Mouse (Mus musculus) limb, embryonic 12.5 days (tissue): ENCODE results near the gene Bbs2. TPM values are rescaled to one million over a fixed set of nuclear protein-coding genes. Genes with fewer than 3 reads are reported as not detected.
A peak's percentile ranks its signal among the peaks of the same experiment; 100 is the strongest.
"Not testable (repeated sequence)": the region's sequence is repeated elsewhere in the genome, so short reads cannot be mapped to it uniquely, and the experiment has no call there.

Experiments used
- ATAC-seq: fragments of 200-750 bp; cut with Nextera tagmentation; 2 replicates; pipeline ENCODE4 v1.8.0; 2017; ENCODE audit warnings: low read depth, moderate TSS enrichment; ENCODE audit not compliant: insufficient number of reproducible peaks, insufficient read depth, low FRiP score, low TSS enrichment
- H3K27ac ChIP-seq: fragments of 300-500 bp; sonication (generic); 2 replicates; pipeline ENCODE4 v1.5.1; 2016; ENCODE audit warnings: mild to moderate bottlenecking, moderate library complexity
- H3K27me3 ChIP-seq: fragments of 300-500 bp; sonication (generic); 2 replicates; pipeline ENCODE4 v1.6.1; 2016; ENCODE audit warnings: mild to moderate bottlenecking, moderate library complexity
- H3K36me3 ChIP-seq: fragments of 300-500 bp; sonication (generic); 2 replicates; pipeline ENCODE4 v1.6.1; 2016; ENCODE audit warnings: mild to moderate bottlenecking, moderate library complexity
- H3K4me1 ChIP-seq: fragments of 300-500 bp; sonication (generic); replicated peaks from 2 replicates; pipeline ENCODE4 v1.6.1; 2016
- H3K4me2 ChIP-seq: fragments of 300-500 bp; sonication (generic); 2 replicates; pipeline ENCODE4 v1.6.1; 2016; ENCODE audit warnings: mild to moderate bottlenecking, moderate library complexity
- H3K4me3 ChIP-seq: fragments of 300-500 bp; sonication (generic); replicated peaks from 2 replicates; pipeline ENCODE4 v1.5.1; 2016; ENCODE audit warnings: mild to moderate bottlenecking
- H3K9ac ChIP-seq: fragments of 300-500 bp; sonication (generic); replicated peaks from 2 replicates; pipeline ENCODE4 v1.6.1; 2016; ENCODE audit warnings: mild to moderate bottlenecking, moderate library complexity
- H3K9me3 ChIP-seq: fragments of 300-500 bp; sonication (generic); 2 replicates; pipeline ENCODE4 v1.6.1; 2016; ENCODE audit warnings: mild to moderate bottlenecking, moderate library complexity
- WGBS: fragments of 180-500 bp; shearing (Covaris S2); methylation state at CpG from one replicate; pipeline ENCODE4 v1.1.7; 2016; 5-methylcytosine and 5-hydroxymethylcytosine counted together
- polyA plus RNA-seq: library from polyadenylated mRNA; unstranded; fragments of >200 nt; fragmentation: Nextera tagmentation; extraction: Ambion mirVana; gene quantifications from 2 replicates; pipeline ENCODE4 v1.2.1, GENCODE M21; 2016

The Bbs2 gene
- polyA plus RNA-seq, 1 experiment from 2014 or later: 15.3 TPM

DNA sequence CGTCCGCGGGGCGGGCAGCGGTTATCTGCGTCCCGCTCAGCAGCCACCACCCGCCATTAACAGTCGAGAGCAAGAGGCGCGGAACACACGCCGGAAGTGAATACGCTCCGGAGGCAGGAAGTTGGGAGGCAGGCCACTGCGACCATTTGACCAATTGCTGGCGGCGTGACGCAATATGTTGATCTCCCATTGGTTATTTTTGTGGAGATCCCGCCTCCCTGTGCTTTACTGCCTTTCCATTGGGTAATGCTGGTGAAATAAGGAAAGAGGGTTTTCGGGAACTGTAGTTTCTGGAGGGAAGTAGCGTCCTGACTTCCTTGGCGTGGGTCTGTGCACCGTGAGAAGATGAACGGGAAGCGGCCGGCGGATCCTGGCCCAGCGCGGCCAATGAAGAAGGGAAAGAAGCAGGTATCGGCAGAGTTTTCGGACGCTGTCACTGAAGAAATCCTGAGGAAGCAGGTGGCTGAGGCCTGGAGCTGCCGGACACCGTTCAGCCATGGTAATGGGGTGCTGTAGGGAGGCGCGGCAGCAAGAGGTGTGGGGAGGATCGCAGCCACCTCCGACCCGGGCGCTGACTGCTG lies 61.7 kb downstream of the Bbs2 start, which contains the start of the genes Nudt21 and Ogfod1:
Gene Nudt21, minus strand, starts transcription at position 88 of the 581 bp plus-strand sequence.
Gene Ogfod1, plus strand, starts transcription at position 255 of the 581 bp plus-strand sequence.
- peak within 1 kb of the TSS; percentile 78 for H3K4me2 ChIP-seq
- ATAC-seq: peak; percentile 99
- WGBS: under 1% methylated on average over 41 of the region's 41 CpGs

DNA sequence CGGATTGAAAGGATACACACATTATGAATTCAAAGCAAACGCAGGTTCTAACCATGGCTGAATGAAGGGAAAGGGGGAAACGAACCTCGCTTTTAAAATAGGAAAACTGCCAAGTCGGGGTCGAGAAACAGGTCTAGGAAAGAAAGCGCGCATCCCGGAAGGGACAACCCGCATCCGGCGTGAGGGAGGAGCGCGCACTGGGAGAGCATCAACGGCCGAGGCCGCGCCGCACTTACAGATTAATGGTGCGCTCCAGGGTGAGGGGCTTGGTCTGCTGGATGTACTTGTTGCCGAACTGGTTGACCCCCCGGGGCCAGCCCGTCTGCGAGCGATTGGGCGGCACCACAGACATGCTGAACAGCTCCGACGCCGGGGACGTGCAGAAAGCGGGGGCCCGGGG lies 62.2 kb downstream of the Bbs2 start:
- H3K9me3 ChIP-seq: not testable (repeated sequence)

More for the DNA sequence above, 61.7 kb downstream of the Bbs2 start, which contains the start of the genes Nudt21 and Ogfod1:
- Histone ChIP-seq H3K4me3 (peak within 1 kb of the TSS; percentile 75), H3K36me3 (peaks cover under 1% of the 10 kb centered on the region; the same call in 1 of the 2 replicates), H3K4me1 (peaks cover 21% of the 10 kb centered on the region), H3K9me3 (no peaks in the 10 kb centered on the region), H3K9ac (peak within 1 kb of the TSS; percentile 72), H3K27ac (peak within 1 kb of the TSS; percentile 82), H3K27me3 (no peaks in the 10 kb centered on the region)

DNA sequence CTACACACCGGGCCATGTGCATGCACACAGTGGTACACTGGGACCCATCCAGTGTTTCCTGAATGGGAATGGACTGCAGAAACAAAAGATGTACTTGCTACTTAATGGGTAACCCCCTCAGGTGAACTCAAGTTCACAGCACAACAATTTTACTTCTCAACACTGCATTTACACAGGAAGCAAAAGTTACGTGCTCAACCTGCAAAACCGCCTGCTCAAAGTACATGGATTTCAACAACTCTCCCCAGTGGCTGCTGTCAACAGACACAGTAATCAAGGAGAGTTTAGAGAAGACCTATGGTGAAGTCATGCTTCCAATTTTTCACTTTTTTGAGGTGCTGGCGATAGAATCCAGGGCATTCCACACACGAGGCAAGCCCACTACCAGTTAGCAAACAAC lies 63.5 kb downstream of the Bbs2 start:
- Histone ChIP-seq H3K27ac (no peak overlapping the region), H3K4me3 (peak overlapping the region; percentile 15), H3K27me3 (no peaks in the 10 kb centered on the region), H3K4me2 (peak overlapping the region; percentile 78), H3K36me3 (peaks cover 17% of the 10 kb centered on the region), H3K9me3 (no peaks in the 10 kb centered on the region), H3K9ac (peak overlapping the region; percentile 37; the same call in 1 of the 2 replicates), H3K4me1 (peaks cover 21% of the 10 kb centered on the region)
- 59% methylated on average over 5 of the region's 5 CpGs for WGBS
- no peak for ATAC-seq

More for the DNA sequence above, 62.2 kb downstream of the Bbs2 start:
- H3K27ac ChIP-seq: peak overlapping the region; percentile 82
- ATAC-seq: peak; percentile 89
- H3K27me3 ChIP-seq, H3K36me3 ChIP-seq: not testable (repeated sequence)
- peaks cover 21% of the 10 kb centered on the region for H3K4me1 ChIP-seq
- H3K9ac ChIP-seq: peak overlapping the region; percentile 72
- H3K4me3 ChIP-seq: peak overlapping the region; percentile 75
- WGBS: under 1% methylated on average over 28 of the region's 32 CpGs
- H3K4me2 ChIP-seq: peak overlapping the region; percentile 78

DNA sequence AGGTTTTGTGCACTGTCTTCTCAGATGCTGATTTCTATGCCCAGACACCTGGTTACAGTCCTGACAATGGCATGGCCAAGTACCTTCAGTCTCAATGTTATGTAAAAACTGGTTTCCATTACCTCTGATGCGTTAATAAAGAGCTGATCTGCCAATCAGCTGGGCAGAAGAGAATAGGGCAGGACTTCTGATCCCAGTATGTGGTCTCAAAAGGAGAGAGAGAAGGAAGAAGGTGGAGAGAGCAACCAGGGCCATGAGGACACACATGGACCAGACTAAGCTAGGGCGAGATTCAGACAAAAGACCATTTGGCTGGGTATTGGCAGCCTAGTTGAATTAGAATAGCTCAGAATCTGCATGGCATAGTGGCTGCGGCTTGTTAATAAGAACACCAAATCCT lies 65.1 kb downstream of the Bbs2 start:
- WGBS: 78% methylated on average over 3 of the region's 3 CpGs

DNA sequence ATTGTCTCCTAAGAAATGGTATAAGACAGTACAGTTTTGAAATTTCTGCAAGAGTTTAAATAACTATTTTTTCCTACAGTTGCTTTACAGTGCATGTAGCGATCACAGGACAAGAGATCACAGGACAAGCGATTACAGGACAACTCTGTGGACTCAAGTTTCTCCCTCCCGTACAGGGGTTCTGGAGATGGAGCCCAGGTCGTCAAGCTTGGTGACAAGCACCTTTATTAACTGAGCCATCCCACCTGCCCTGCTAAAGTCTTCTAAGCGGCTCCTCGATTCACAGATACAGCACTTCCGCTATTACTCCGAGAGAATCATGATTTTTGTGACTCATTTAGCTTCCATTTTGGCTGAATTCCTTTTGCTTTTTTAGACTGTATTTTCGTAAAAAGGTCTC lies 69.0 kb downstream of the Bbs2 start:
- H3K36me3 ChIP-seq: peaks cover 71% of the 10 kb centered on the region
- H3K27ac ChIP-seq: no peak overlapping the region
- H3K4me1 ChIP-seq: peaks cover 4% of the 10 kb centered on the region; the same call in 1 of the 2 replicates
- H3K27me3 ChIP-seq: no peaks in the 10 kb centered on the region
- 96% methylated on average over 9 of the region's 9 CpGs for WGBS
- no peak overlapping the region for H3K9ac ChIP-seq
- no peaks in the 10 kb centered on the region for H3K9me3 ChIP-seq
- ATAC-seq: no peak
- no peak overlapping the region for H3K4me2 ChIP-seq
- H3K4me3 ChIP-seq: no peak overlapping the region

More for the DNA sequence above, 65.1 kb downstream of the Bbs2 start:
- Histone ChIP-seq H3K4me1 (peaks cover 21% of the 10 kb centered on the region), H3K36me3 (peaks cover 33% of the 10 kb centered on the region), H3K9ac (no peak overlapping the region), H3K4me3 (no peak overlapping the region), H3K27ac (no peak overlapping the region), H3K4me2 (no peak overlapping the region), H3K9me3 (no peaks in the 10 kb centered on the region), H3K27me3 (no peaks in the 10 kb centered on the region)
- ATAC-seq: no peak

DNA sequence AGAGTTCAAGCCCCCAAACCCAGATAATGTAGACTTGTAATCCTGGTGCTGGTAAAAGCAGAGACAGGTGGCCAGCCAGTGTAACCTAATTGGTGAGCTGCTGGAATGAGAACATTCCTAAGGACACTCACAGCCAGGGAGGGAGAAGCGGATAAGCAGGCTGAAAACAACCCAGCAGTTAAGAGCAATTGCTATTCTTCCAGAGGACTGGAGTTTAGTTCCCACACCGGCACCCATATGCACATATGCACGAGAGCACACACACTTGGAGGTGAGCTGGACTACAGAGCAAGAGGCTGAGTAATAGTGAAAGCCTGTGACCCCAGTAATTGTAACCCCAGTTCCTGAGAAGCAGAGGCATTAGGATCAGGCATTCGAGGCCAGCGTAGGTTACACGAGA lies 74.8 kb downstream of the Bbs2 start:
- Histone ChIP-seq H3K27ac (no peak overlapping the region), H3K4me3 (no peak overlapping the region), H3K4me1 (no peaks in the 10 kb centered on the region), H3K9ac (no peak overlapping the region), H3K9me3 (no peaks in the 10 kb centered on the region), H3K36me3 (peaks cover 87% of the 10 kb centered on the region), H3K27me3 (no peaks in the 10 kb centered on the region), H3K4me2 (no peak overlapping the region)
- 95% methylated on average over 6 of the region's 6 CpGs for WGBS
- no peak for ATAC-seq

Other genes starting within 250 kb of the Bbs2 start
- 48.1 and 53.1 TPM in 2 replicates for gene Amfr, start 86.1 kb downstream of the Bbs2 start, polyA plus RNA-seq
- 132 and 148 TPM in 2 replicates for gene Nudt21, start 61.9 kb downstream of the Bbs2 start, polyA plus RNA-seq
- 14.0 and 16.1 TPM in 2 replicates for gene Ogfod1, start 61.7 kb downstream of the Bbs2 start, polyA plus RNA-seq
- gene Mt4, start 38.3 kb upstream of the Bbs2 start, polyA plus RNA-seq: not detected in 2 replicates
- gene Mt3, start 53.7 kb upstream of the Bbs2 start, polyA plus RNA-seq: 0.43 and 0.45 TPM in 2 replicates
- gene Mt2, start 73.7 kb upstream of the Bbs2 start, polyA plus RNA-seq: 15.1 TPM in 2 replicates
- gene Mt1, start 80.2 kb upstream of the Bbs2 start, polyA plus RNA-seq: 43.6 and 53.6 TPM in 2 replicates
- 114 TPM in 2 replicates for gene Nup93, start 115.6 kb upstream of the Bbs2 start, polyA plus RNA-seq
- gene Slc12a3, start 230.3 kb upstream of the Bbs2 start, polyA plus RNA-seq: not detected in 2 replicates